Mouse (Mus musculus) midbrain, embryonic 10.5 days (tissue): ENCODE data around the gene P2rx1. TPM values are rescaled to one million over a fixed set of nuclear protein-coding genes. Genes with fewer than 3 reads are reported as not detected.
A peak's percentile ranks its signal among the peaks of the same experiment; 100 is the strongest.

Source experiments
- DNase-seq: peaks from one replicate; pipeline ENCODE4 v3.0.0-alpha.2; 2017; ENCODE audit warnings: low spot score
- H3K27ac ChIP-seq: fragments of 300-500 bp; sonication (generic); replicated peaks from 2 replicates; pipeline ENCODE4 v1.5.1; 2016; ENCODE audit warnings: mild to moderate bottlenecking
- H3K27me3 ChIP-seq: fragments of 300-500 bp; sonication (generic); 2 replicates; pipeline ENCODE4 v1.6.1; 2016; ENCODE audit warnings: low read depth, mild to moderate bottlenecking; ENCODE audit not compliant: poor library complexity, severe bottlenecking
- H3K36me3 ChIP-seq: fragments of 300-500 bp; sonication (generic); 2 replicates; pipeline ENCODE4 v1.6.1; 2016; ENCODE audit warnings: mild to moderate bottlenecking, moderate library complexity
- H3K4me1 ChIP-seq: fragments of 300-500 bp; sonication (generic); 2 replicates; pipeline ENCODE4 v1.6.1; 2016
- H3K4me3 ChIP-seq: fragments of 300-500 bp; sonication (generic); 2 replicates; pipeline ENCODE4 v1.5.1; 2016; ENCODE audit warnings: mild to moderate bottlenecking, moderate library complexity
- H3K9me3 ChIP-seq: fragments of 300-500 bp; sonication (generic); replicated peaks from 2 replicates; pipeline ENCODE4 v1.6.1; 2016; ENCODE audit warnings: mild to moderate bottlenecking
- WGBS: fragments of 180-500 bp; shearing (Covaris S2); methylation state at CpG from one replicate; pipeline ENCODE4 v1.1.7; 2016; 5-methylcytosine and 5-hydroxymethylcytosine counted together
- polyA plus RNA-seq: library from polyadenylated mRNA; unstranded; fragments of >200 nt; fragmentation: Nextera tagmentation; extraction: Ambion mirVana; gene quantifications from 2 replicates; pipeline ENCODE4 v1.2.1, GENCODE M21; 2016

P2rx1 gene
- polyA plus RNA-seq, 1 experiment from 2014 or later: 1.2 TPM

DNA sequence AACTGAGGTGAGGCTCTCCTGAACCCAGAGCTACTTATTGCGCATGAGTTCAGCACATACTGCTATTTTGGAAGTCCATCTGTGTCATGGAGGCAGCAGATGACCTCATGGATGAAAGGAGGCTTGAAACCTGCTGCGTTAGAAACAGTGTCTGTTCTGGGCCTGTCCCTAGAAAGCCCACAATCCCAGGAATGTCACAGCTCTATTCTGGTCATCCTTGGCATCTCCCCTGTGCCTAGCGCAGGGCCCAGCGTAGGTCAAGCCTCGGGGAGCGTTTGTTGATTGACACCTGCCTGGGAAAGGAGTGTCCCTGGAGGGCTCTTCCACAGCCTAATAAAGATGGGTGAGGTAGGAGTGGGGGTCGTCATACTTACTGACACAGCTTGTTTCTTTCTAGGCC lies 37.2 kb downstream of the P2rx1 start:
- Histone ChIP-seq H3K9me3 (no peaks in the 10 kb centered on the region), H3K27me3 (no peaks in the 10 kb centered on the region; the same call in 1 of the 2 replicates), H3K27ac (no peak overlapping the region), H3K4me1 (peaks cover 14% of the 10 kb centered on the region), H3K36me3 (no peaks in the 10 kb centered on the region), H3K4me3 (no peak overlapping the region)
- 86% methylated on average over 7 of the region's 7 CpGs for WGBS
- no peak for DNase-seq

DNA sequence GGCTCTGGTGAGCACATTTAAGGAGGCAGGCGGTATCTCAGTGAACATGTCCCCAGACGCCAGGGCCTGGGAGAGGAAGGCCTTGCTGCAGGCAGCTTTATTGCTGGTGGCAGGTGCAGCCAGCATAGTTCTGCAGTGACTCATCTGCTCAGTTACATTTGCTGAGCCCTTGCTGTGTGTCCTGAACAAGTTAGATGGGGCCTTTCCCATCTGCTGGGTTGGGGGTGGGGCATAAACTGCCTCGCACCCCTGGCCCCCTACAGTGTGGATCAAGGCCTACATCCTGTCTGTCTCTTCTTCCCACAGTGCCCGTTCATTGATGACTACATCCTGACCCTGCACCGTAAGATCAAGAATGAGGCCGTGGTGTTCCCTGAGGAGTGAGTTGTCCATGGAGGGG lies 38.0 kb downstream of the P2rx1 start:
- Histone ChIP-seq H3K36me3 (no peaks in the 10 kb centered on the region), H3K27me3 (no peaks in the 10 kb centered on the region; the same call in 1 of the 2 replicates), H3K4me1 (0 out of 2 replicates have a peak, but pooled peaks cover 6% of the 10 kb centered on the region), H3K9me3 (no peaks in the 10 kb centered on the region), H3K4me3 (no peak overlapping the region), H3K27ac (no peak overlapping the region)
- 77% methylated on average over 6 of the region's 6 CpGs for WGBS
- DNase-seq: no peak

DNA sequence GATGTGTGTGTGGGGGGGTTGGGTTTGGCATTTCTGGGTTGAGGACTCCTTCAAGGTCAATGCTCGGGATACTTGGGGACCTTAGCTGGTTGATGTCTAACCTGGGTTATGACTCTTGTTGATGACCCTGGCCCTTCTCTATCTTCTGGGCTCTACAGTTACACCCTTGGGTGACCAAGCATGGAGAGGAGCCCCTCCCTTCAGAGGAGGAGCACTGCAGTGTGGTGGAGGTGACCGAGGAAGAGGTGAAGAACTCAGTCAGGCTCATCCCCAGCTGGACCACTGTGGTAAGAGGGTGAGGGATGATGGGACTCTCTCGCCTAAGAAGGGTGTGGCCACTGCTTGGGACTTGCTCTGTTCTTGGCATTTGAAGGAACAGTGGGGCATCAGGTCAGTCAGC lies 38.8 kb downstream of the P2rx1 start:
- DNase-seq: no peak
- Histone ChIP-seq H3K27ac (no peak overlapping the region), H3K4me1 (0 out of 2 replicates have a peak, but pooled peaks cover 6% of the 10 kb centered on the region), H3K9me3 (no peaks in the 10 kb centered on the region), H3K36me3 (no peaks in the 10 kb centered on the region), H3K27me3 (no peaks in the 10 kb centered on the region), H3K4me3 (no peak overlapping the region)
- 78% methylated on average over 3 of the region's 3 CpGs for WGBS

DNA sequence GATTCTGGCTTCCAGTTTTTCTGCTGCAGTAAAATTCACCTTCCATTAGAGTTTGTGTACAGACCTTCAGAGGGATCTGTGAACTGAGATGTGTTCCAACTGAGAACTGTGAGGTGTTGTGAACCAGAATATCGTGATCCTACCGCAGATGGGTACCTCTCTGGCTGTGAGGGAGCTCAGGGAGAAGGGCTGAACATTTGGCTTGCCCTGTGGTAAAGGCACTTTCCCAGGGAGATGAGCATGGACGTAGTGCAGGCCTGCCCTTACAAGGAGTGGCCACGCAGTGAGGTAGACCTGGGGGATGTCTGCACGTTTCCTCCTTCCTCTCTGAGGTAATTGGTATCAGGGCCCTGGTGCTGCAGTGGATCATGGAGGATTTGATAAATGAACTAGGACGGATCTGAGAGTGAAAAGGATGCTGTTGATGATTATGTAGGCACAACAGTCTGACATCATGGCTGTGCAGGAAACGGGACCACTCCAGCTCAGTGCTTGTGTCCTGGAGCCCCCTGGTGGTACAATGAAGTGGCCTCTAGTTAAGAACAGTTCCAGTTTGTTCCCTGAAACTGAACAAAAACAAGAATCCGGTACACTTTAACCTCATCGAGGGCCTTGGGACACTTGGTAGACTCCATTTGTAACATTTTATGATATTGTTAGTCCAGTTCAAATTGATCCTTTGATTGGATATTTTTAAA lies 40.3 kb downstream of the P2rx1 start:
- DNase-seq: peak; percentile 49
- Histone ChIP-seq H3K9me3 (no peaks in the 10 kb centered on the region), H3K4me1 (0 out of 2 replicates have a peak, but pooled peaks cover 6% of the 10 kb centered on the region), H3K27me3 (no peaks in the 10 kb centered on the region), H3K36me3 (no peaks in the 10 kb centered on the region), H3K4me3 (no peak overlapping the region), H3K27ac (no peak overlapping the region)
- 64% methylated on average over 9 of the region's 9 CpGs for WGBS

DNA sequence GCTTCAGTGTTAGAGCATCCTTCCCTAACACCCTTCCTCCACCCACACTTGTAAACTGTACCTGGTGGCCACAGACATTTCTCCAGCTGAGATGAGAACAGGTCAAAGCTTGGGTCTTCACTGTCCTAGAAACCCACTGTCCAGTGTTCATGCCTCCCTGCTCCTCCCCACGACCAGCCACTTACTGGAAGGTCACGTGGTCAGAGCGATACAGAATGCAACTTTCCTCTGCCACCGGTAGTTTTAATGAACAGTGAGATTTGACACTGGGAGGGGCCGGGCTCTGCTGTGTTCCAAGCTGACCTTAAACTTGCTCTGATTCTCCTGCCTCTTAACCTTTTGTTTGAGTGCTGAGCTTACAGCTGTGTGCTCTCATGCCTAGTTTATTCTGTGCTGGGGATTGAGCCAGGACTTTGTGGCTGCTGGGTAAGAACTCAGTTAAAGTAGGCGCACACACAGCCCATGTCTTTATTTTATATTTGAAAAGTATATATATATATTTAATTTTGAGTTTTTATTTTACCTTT lies 45.4 kb downstream of the P2rx1 start:
- DNase-seq: no peak
- H3K36me3 ChIP-seq: no peaks in the 10 kb centered on the region
- H3K4me1 ChIP-seq: peaks cover 11% of the 10 kb centered on the region
- H3K4me3 ChIP-seq: no peak overlapping the region
- H3K27me3 ChIP-seq: no peaks in the 10 kb centered on the region
- H3K9me3 ChIP-seq: no peaks in the 10 kb centered on the region
- WGBS: 73% methylated on average over 6 of the region's 6 CpGs
- H3K27ac ChIP-seq: no peak overlapping the region

DNA sequence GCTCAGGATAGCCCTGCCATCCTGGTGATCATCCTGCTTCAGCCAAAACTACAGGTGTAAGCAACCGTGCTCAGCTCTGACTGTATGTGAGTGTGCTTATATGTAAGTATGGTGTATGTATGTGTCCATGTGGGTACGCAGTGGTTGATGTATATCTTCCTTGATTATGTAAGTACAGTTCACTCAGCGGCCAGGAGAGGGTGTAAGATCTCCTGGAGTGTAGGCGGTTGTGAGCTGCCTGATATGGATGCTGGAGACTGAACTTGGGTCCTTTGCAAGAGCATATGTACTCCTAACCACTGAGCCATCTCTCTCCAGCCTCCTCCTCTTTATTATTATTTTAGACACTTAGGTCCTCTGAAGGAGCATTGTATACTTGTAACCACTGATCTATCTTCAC lies 45.9 kb downstream of the P2rx1 start:
- Histone ChIP-seq H3K9me3 (no peaks in the 10 kb centered on the region), H3K27ac (no peak overlapping the region), H3K4me1 (peaks cover 15% of the 10 kb centered on the region), H3K36me3 (peaks cover 1% of the 10 kb centered on the region), H3K4me3 (no peak overlapping the region), H3K27me3 (no peaks in the 10 kb centered on the region)
- WGBS: 71% methylated on average over 4 of the region's 4 CpGs
- DNase-seq: no peak

DNA sequence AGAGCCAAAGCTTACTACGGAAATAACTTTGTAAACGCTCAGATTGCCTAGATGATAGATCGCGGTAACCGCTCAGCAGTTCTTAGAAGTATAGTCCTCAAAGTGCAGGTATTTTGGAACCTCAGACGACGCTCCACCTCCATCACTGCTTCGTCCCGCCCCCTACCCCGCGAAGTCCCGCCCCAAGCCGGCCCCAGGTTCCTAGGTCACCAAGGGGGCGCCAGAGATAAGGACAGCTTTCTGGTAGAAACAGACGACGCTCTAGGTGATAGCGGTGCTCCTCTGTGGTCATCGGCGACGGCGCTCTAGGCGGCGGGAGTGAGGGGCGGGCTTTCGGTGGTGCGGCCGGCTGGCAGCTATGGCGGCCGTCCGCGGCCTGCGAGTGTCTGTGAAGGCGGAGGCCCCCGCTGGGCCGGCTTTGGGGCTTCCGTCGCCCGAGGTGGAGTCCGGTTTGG lies 48.7 kb downstream of the P2rx1 start, which contains the start of gene Ncbp3:
Gene Ncbp3 (plus strand): TSS at position 242 of the 455 bp plus-strand sequence.
- peaks cover 15% of the 10 kb centered on the region for H3K4me1 ChIP-seq
- H3K27me3 ChIP-seq: no peaks in the 10 kb centered on the region
- H3K4me3 ChIP-seq: peak within 1 kb of the TSS; percentile 69
- DNase-seq: peak; percentile 95
- peak within 1 kb of the TSS; percentile 96 for H3K27ac ChIP-seq
- under 1% methylated on average over 39 of the region's 39 CpGs for WGBS
- peaks cover 28% of the 10 kb centered on the region for H3K36me3 ChIP-seq
- no peaks in the 10 kb centered on the region for H3K9me3 ChIP-seq

DNA sequence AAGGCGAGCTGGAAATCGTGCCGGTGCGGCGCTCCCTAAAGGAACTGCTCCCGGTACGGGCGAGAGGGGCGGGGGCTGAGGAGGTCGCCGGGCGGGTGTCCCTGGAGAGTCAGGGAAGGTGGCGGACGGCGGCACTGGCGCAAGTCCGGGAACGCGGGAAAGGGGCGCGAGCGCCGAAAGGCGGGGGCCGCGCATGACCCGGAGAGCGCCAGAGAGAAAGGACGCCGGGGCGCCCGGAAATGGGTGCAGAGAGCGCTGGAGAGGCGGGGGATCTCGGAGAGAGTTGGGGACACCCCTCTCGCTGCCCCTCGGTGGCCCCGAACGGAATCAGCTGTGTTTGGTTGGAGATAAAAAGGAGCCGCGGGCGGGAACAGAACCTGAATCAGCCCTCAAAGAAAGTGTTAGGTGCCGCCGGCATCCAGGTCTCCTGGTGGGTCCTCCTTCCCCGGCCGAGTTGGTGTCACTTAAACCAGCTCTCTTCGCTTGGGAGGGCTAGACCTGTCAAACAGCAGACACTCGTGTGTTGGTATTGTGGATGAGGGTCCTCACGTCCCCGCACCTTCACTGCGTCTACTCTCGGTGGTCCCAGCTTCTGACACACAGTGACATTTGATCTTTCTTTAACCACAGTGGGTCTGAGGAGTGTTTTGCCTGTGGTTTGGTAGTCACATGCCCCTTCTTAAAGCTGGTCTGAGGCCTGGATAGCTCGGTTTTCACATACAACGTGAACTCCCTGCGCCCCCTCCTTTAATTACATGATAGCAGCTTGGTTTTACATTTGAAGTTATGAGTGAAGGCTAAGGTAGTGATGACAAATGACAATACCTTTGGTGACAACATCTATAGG lies 49.4 kb downstream of the P2rx1 start:
- WGBS: 1% methylated on average over 55 of the region's 55 CpGs
- Histone ChIP-seq H3K4me1 (peaks cover 15% of the 10 kb centered on the region), H3K36me3 (peaks cover 34% of the 10 kb centered on the region), H3K27me3 (no peaks in the 10 kb centered on the region), H3K4me3 (peak overlapping the region; percentile 69), H3K27ac (peak overlapping the region; percentile 96), H3K9me3 (no peaks in the 10 kb centered on the region)
- no peak for DNase-seq

DNA sequence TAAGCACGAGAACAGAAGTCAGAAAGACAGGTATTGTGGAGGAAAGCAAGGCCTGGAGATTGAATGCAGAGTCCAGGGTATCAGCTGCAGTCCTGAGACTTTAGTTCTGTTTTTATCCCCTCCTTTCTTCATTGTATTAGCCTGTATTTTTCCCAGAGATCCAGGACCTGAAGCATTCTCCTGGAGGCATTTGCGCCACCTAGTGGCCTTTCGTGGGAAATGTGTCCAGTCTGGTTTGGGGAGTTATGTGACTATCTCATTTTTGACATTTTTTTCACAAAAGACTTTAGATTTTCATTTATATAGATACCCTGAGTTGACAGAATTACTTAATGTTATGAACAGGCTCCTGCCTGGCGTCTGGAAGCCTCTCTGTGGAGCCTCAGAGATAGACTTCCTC lies 50.4 kb downstream of the P2rx1 start:
- Histone ChIP-seq H3K27ac (0 out of 2 replicates have a peak overlapping the region, but pooled peaks have one; percentile 33), H3K4me1 (peaks cover 15% of the 10 kb centered on the region), H3K27me3 (no peaks in the 10 kb centered on the region), H3K36me3 (peaks cover 45% of the 10 kb centered on the region), H3K9me3 (no peaks in the 10 kb centered on the region), H3K4me3 (peak overlapping the region; percentile 69)
- peak; percentile 77 for DNase-seq
- 7% methylated on average over 4 of the region's 4 CpGs for WGBS

DNA sequence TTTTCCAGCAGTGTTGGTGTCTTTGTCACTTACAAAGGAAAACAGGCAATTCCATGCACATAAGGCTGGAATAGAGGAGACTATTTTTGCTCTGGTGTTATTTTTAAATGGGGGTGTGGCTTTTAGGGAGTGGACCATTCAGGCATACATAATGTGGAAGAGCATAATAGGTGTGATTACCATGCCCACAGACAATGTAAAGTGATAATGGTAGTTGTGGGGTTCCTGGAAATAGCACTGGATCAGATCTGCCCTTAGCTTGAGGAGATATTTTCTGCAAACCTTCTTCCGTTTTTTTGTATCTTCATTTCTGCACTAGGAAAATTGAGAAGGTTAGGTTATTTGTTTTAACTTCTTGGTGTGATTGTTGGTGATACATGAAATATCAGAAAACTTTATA lies 53.9 kb downstream of the P2rx1 start:
- H3K4me1 ChIP-seq: peaks cover 15% of the 10 kb centered on the region
- H3K27me3 ChIP-seq: no peaks in the 10 kb centered on the region
- peaks cover 80% of the 10 kb centered on the region for H3K36me3 ChIP-seq
- 86% methylated on average over 1 of the region's 1 CpGs for WGBS
- no peak overlapping the region for H3K4me3 ChIP-seq
- H3K27ac ChIP-seq: no peak overlapping the region
- H3K9me3 ChIP-seq: no peaks in the 10 kb centered on the region
- no peak for DNase-seq

DNA sequence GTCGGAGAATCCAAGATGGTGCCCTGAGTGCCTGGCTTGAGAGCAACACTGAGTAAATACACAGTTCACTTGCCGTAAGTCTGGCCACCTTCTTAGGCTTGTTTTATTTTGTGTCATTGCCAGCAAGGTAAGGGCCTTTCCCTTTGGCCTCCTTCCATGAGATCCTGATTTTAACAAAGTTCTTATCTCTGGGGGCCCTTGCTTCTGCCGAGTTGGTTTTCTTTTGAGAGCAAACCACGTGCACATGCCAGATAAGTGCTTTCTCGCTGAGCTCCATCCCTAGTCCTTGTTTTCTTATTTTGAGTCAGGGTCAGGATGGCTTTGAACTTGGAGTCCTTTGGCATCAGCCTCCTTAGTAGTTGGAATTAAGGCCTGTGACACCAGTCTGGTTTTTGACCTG lies 58.8 kb downstream of the P2rx1 start:
- Histone ChIP-seq H3K36me3 (peaks cover 98% of the 10 kb centered on the region), H3K4me1 (no peaks in the 10 kb centered on the region), H3K4me3 (no peak overlapping the region), H3K9me3 (no peaks in the 10 kb centered on the region), H3K27ac (no peak overlapping the region), H3K27me3 (no peaks in the 10 kb centered on the region)
- WGBS: 89% methylated on average over 5 of the region's 5 CpGs
- no peak for DNase-seq

DNA sequence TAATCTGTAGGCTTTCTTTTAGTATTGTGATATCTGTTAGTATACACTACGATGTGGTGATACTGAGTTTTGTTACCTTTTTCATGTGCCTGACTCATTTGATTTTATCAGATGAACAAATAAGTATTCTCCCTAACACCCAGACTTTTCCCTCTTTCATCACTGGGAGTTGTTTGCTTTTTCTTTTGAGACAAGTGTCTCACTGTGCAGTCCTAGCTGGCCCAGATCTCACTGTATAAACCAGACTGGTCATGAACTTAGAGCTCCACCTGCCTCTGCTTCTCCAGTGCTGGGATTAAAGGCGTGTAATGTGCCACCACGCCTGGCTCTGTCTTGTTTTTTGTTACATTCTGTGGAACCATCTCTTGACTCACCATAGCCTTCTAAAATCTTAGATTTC lies 60.7 kb downstream of the P2rx1 start:
- H3K9me3 ChIP-seq: no peaks in the 10 kb centered on the region
- no peaks in the 10 kb centered on the region for H3K27me3 ChIP-seq
- no peak overlapping the region for H3K4me3 ChIP-seq
- no peak overlapping the region for H3K27ac ChIP-seq
- DNase-seq: no peak
- 94% methylated on average over 3 of the region's 3 CpGs for WGBS
- no peaks in the 10 kb centered on the region for H3K4me1 ChIP-seq
- H3K36me3 ChIP-seq: peaks cover 85% of the 10 kb centered on the region

DNA sequence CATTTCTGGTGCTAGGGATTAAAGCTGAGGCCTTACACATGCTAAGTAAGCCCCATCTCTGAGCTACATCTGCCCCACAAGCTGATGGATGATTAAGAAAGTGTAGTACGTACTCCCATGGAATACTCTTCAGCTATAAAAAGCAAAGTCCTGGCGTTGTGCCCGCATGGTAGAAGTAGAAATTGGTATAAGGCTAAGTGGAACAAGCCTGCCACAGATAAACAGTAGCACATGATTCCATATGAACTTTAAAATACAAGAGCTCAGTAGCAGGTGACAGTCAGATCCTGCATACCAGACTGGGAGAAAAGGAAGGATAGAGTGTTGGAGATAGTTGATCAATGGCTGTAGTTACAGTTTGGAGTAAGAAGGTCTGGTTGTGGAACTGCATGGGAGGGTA lies 62.5 kb downstream of the P2rx1 start:
- Histone ChIP-seq H3K4me1 (no peaks in the 10 kb centered on the region), H3K36me3 (peaks cover 79% of the 10 kb centered on the region), H3K27me3 (no peaks in the 10 kb centered on the region), H3K9me3 (no peaks in the 10 kb centered on the region), H3K4me3 (no peak overlapping the region), H3K27ac (no peak overlapping the region)
- DNase-seq: no peak
- 95% methylated on average over 3 of the region's 3 CpGs for WGBS
